Mouse (Mus musculus) liver, embryonic 14.5 days (tissue): ENCODE measurements around the gene Lrp2bp. TPM values are rescaled to one million over a fixed set of nuclear protein-coding genes. Genes with fewer than 3 reads are reported as not detected.

Experiments
- ATAC-seq: fragments of 200-750 bp; cut with Nextera tagmentation; 2 replicates; pipeline ENCODE4 v1.8.0; 2017; ENCODE audit warnings: moderate number of reproducible peaks, mild to moderate bottlenecking, moderate library complexity; ENCODE audit not compliant: insufficient read depth
- DNase-seq, 3 experiments: peaks; one replicate each; pipeline ENCODE4 v3.0.0-alpha.2; 2012 to 2013; ENCODE audit warnings: low read depth in 3 of 3, low spot score in 3 of 3
- H3K27ac ChIP-seq: fragments of 300-500 bp; sonication (generic); 2 replicates; pipeline ENCODE4 v1.5.1; 2014; ENCODE audit warnings: moderate library complexity, mild to moderate bottlenecking, control low read depth, inconsistent platforms
- H3K27me3 ChIP-seq: fragments of 300-500 bp; sonication (generic); 2 replicates; pipeline ENCODE4 v1.6.1; 2014; ENCODE audit warnings: mild to moderate bottlenecking, low read length, moderate library complexity; ENCODE audit not compliant: control insufficient read depth, insufficient read depth
- H3K36me3 ChIP-seq: fragments of 300-500 bp; sonication (generic); replicated peaks from 2 replicates; pipeline ENCODE4 v1.6.1; 2014; ENCODE audit warnings: low read depth; ENCODE audit not compliant: control insufficient read depth, insufficient read depth
- H3K4me1 ChIP-seq, 2 experiments: fragments of 200-500 bp in 1 of 2; fragments of 300-500 bp in 1 of 2; sonication (generic) in 1 of 2; replicated peaks; 2 replicates each; pipeline ENCODE4 v1.6.1; 2012 to 2014; ENCODE audit warnings: antibody characterized with exemption in 1 of 2, inconsistent platforms in 1 of 2, low read length in 1 of 2; ENCODE audit not compliant: control insufficient read depth in 2 of 2, insufficient read depth in 2 of 2
- H3K4me2 ChIP-seq: fragments of 300-500 bp; sonication (generic); 2 replicates; pipeline ENCODE4 v1.6.1; 2014; ENCODE audit warnings: low read depth, mild to moderate bottlenecking, control low read depth, moderate library complexity
- H3K4me3 ChIP-seq, 2 experiments: fragments of 200-500 bp in 1 of 2; fragments of 300-500 bp in 1 of 2; sonication (generic) in 1 of 2; 2 replicates each; pipeline ENCODE4 v1.5.1; 2012 to 2014; ENCODE audit warnings: low read depth in 2 of 2, low read length in 2 of 2, mild to moderate bottlenecking in 2 of 2, control low read depth in 1 of 2, inconsistent platforms in 1 of 2, moderate library complexity in 1 of 2; ENCODE audit not compliant: insufficient read depth in 1 of 2
- H3K9ac ChIP-seq: fragments of 300-500 bp; sonication (generic); replicated peaks from 2 replicates; pipeline ENCODE4 v1.6.1; 2014; ENCODE audit warnings: mild to moderate bottlenecking, control low read depth, moderate library complexity
- H3K9me3 ChIP-seq: fragments of 300-500 bp; sonication (generic); 2 replicates; pipeline ENCODE4 v1.6.1; 2016; ENCODE audit warnings: low read length, mixed read lengths; ENCODE audit not compliant: control insufficient read depth
- CTCF ChIP-seq: IDR thresholded peaks from 2 replicates; pipeline ENCODE4 v1.5.1; 2016; ENCODE audit warnings: antibody characterized with exemption, low read depth, control low read depth
- EP300 ChIP-seq: IDR thresholded peaks from 2 replicates; pipeline ENCODE4 v1.6.1; 2016; ENCODE audit warnings: antibody characterized with exemption, low read depth
- WGBS: fragments of 180-500 bp; shearing (Covaris S2); extraction: QIAGEN DNeasy Blood & Tissue Kit; methylation state at CpG from one replicate; pipeline ENCODE4 v1.1.7; 2014; ENCODE audit not compliant: insufficient replicate concordance; 5-methylcytosine and 5-hydroxymethylcytosine counted together
- polyA plus RNA-seq, 2 experiments: library from polyadenylated mRNA; depleted of rRNA in 1 of 2; stranded (reverse) in 1 of 2; unstranded in 1 of 2; fragments of >200 nt; fragmentation: Nextera tagmentation in 1 of 2; extraction: Ambion mirVana in 1 of 2; gene quantifications; 2 replicates each; pipeline versions ENCODE4 v1.2.1 to v1.2.3; 2012 to 2014

The Lrp2bp gene
- polyA plus RNA-seq, 2 experiments: 0.02 to 0.17 TPM

DNA sequence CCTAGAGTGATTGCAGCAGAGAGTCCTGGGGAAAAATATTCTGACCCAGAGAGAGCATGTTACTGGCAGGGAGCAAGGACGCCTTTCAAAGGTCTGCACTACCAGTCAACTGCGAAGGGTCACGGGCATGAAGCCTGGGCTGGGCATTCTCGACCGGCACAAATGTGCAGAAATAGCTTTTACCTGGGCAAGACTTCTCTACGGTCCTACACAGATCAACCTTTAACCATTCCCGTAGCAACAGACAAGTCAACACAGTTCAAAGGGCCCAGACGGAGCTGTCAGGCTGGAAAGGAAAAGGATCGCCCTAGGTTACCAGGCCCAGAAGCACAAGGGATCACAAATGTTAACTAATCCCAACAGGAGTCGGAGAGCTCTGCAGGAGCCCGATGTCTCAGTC lies 37.1 kb downstream of the Lrp2bp start:
- ATAC-seq (no peak), DNase-seq (no peak)
- no peak overlapping the region for H3K27ac ChIP-seq
- H3K27me3 ChIP-seq: no peaks in the 10 kb centered on the region
- H3K36me3 ChIP-seq: no peaks in the 10 kb centered on the region
- TF ChIP-seq CTCF: no peak
- no peak for TF ChIP-seq EP300
- no peaks in the 10 kb centered on the region for H3K9me3 ChIP-seq
- H3K4me2 ChIP-seq: no peak overlapping the region
- H3K4me1 ChIP-seq: no peaks in the 10 kb centered on the region
- WGBS: 79% methylated on average over 11 of the region's 11 CpGs
- H3K4me3 ChIP-seq: no peak overlapping the region
- no peak overlapping the region for H3K9ac ChIP-seq

DNA sequence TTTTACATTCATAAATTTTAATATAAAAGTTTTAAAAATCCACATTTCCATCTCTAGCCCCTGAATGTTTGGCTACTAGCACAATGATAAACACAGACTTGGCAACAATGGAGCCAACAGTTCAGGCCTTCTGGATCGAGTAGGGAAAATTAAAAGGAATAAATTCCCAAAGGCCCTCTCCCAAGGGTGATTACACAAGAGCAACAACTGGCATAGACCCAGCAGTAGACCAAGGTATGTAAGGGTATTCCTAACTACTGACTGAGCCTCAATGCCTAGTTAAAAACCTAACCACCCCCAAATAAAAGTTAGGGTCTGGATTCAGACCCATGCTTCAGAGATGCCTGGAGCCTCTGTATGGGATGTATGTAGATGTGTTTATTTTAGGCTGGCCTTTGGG lies 40.6 kb downstream of the Lrp2bp start:
- WGBS: 64% methylated on average over 1 of the region's 1 CpGs

DNA sequence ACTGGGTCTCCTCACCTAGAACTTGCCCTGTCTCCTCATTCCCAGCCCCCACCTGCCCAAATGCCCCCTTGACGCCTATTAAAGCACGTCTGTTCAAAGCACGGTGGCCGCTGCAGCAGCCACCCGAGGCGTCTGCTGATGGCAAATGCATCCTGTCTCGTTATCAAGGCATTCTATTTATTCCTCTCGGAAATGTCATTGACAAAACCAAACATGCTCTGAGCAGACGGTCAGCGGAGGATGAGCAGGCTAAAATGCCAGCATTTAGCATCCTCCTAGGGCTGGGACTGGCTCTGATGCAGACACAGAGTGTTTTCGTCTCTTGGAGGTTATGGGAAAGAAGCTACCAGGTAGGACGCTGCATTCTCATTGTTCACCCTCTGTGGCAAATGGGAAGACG lies 41.2 kb downstream of the Lrp2bp start:
- Histone ChIP-seq H3K36me3 (no peaks in the 10 kb centered on the region), H3K27me3 (no peaks in the 10 kb centered on the region), H3K4me2 (no peak overlapping the region), H3K27ac (no peak overlapping the region), H3K4me3 (no peak overlapping the region), H3K4me1 (no peaks in the 10 kb centered on the region), H3K9me3 (no peaks in the 10 kb centered on the region), H3K9ac (no peak overlapping the region)
- WGBS: 79% methylated on average over 13 of the region's 13 CpGs
- no peak for ATAC-seq
- no peak for DNase-seq
- TF ChIP-seq EP300: no peak
- no peak for TF ChIP-seq CTCF

More for the DNA sequence above, 40.6 kb downstream of the Lrp2bp start:
- no peaks in the 10 kb centered on the region for H3K4me1 ChIP-seq
- H3K27ac ChIP-seq: no peak overlapping the region
- no peaks in the 10 kb centered on the region for H3K36me3 ChIP-seq
- no peaks in the 10 kb centered on the region for H3K27me3 ChIP-seq
- no peak for TF ChIP-seq CTCF
- no peak for TF ChIP-seq EP300
- ATAC-seq (no peak), DNase-seq (no peak)
- H3K4me2 ChIP-seq: no peak overlapping the region
- no peaks in the 10 kb centered on the region for H3K9me3 ChIP-seq
- no peak overlapping the region for H3K9ac ChIP-seq
- H3K4me3 ChIP-seq: no peak overlapping the region

DNA sequence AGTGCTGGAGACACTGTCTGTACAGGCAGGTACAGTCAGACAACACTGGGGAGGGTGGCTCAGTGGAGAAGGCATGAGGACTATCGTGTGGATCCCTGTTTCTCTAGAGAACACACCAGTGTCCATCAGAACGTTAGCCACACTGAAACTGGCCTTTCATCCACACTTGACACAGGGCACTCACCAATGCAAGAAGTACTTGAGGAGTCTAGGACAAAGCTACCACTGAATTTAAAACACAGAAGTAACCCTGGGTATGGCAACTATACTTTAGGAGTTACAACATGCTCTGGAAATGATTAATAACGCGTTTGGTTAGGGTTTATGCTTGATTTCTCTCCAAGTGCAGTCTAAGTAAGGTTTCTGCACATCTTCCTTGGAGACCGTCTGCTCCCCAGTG lies 73.7 kb downstream of the Lrp2bp start:
- TF ChIP-seq CTCF (no peak), EP300 (no peak)
- Histone ChIP-seq H3K36me3 (no peaks in the 10 kb centered on the region), H3K4me2 (no peak overlapping the region), H3K9me3 (no peaks in the 10 kb centered on the region), H3K27ac (no peak overlapping the region), H3K4me3 (no peak overlapping the region), H3K9ac (no peak overlapping the region), H3K27me3 (no peaks in the 10 kb centered on the region), H3K4me1 (no peaks in the 10 kb centered on the region)
- ATAC-seq (no peak), DNase-seq (no peak)
- WGBS: 76% methylated on average over 5 of the region's 5 CpGs

DNA sequence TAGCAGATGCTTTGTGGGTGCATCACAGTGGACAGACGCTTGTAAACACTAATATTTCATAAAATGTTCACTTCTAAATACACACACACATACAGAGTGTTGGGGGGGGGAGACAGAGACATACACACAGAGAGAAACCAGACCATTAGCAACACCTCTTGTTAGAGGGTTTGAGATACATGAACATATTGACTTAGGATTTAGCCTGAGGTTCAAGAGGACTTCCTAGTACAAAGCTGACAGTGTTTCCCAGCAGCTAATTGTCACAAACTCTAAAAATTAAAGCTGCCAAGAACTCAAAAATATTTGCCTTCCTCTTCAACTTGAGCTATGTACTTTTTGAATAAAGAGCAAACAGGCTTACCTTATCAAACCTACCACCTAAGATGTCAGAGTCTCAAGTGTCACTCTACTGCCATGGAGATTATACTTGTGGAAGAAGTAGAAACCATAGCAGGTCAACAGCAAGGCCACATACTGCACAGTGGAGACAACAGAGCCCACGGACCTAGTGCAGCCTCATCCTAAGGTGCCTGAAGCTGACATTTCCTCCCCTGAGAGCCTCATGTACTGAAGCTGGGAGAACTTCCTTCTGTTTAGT lies 74.5 kb downstream of the Lrp2bp start:
- no peak overlapping the region for H3K27ac ChIP-seq
- DNase-seq (no peak), ATAC-seq (no peak)
- H3K9me3 ChIP-seq: no peaks in the 10 kb centered on the region
- no peak overlapping the region for H3K9ac ChIP-seq
- no peaks in the 10 kb centered on the region for H3K4me1 ChIP-seq
- WGBS: 59% methylated on average over 2 of the region's 2 CpGs
- TF ChIP-seq CTCF (no peak), EP300 (no peak)
- no peak overlapping the region for H3K4me2 ChIP-seq
- no peaks in the 10 kb centered on the region for H3K27me3 ChIP-seq
- no peaks in the 10 kb centered on the region for H3K36me3 ChIP-seq
- H3K4me3 ChIP-seq: no peak overlapping the region
